Mouse (Mus musculus): Measurements from ENCODE around the gene Megf11. TPM values are rescaled to one million over a fixed set of nuclear protein-coding genes. Genes with fewer than 3 reads are reported as not detected.

Gene Megf11
- polyA plus RNA-seq, 1 experiment from 2014 or later, result 9.4 TPM

DNA sequence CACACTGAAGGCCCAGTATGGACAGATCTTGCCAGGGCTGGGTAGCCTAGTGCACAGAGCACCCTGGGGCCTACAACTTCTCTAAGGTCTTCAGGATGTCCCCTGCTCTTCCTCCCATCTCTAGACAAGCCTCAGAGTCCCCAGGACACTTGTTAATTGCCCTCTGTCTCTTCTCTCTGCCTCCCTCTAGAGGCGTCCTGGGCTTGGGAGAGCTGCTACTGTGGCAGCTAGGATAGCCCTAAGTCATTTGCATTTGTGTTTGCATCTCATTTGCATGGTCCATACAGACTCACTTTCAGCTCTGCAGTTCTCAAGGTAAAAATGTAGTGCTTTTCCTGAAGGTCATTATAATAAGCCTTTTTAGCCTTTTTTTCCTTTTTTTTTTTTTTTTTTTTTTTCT is 11.7 kb downstream of the Megf11 start:
- Histone ChIP-seq H3K4me2 (replicated peaks) (no peak overlapping the region), H3K9ac (replicated peaks) (no peak overlapping the region), H3K36me3 (no peaks in the 10 kb centered on the region), H3K27me3 (peaks cover 6% of the 10 kb centered on the region; the same call in 1 of the 2 replicates), H3K4me1 (replicated peaks) (peaks cover 42% of the 10 kb centered on the region), H3K9me3 (no peaks in the 10 kb centered on the region), H3K27ac (no peak overlapping the region), H3K4me3 (replicated peaks) (no peak overlapping the region)
- ATAC-seq, result peak; percentile 60
- WGBS, result 14% methylated on average over 1 of the region's 1 CpGs

DNA sequence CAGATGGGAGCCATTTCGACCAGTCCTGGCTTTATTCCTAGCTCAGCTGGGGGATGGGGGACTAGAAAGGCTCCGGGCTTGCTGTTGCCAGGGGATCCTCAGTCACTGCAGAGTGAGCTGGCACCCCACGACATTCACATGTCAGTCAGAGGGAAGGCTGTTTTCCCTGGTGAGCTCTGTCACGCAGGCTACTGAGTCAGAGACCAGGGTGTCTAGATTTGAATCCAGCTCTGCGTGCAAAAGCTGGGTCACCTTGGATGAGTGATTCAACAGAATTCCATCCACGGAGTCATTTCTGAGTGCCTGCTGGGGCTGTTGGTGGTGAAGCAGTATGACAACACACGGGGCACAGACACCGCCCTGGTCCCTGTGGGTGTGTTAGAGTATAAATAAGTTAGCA is 13.7 kb downstream of the Megf11 start:
- Histone ChIP-seq H3K9me3 (no peaks in the 10 kb centered on the region), H3K4me3 (replicated peaks) (no peak overlapping the region), H3K9ac (replicated peaks) (no peak overlapping the region), H3K36me3 (no peaks in the 10 kb centered on the region), H3K27ac (no peak overlapping the region), H3K27me3 (no peaks in the 10 kb centered on the region), H3K4me2 (replicated peaks) (no peak overlapping the region), H3K4me1 (replicated peaks) (peaks cover 44% of the 10 kb centered on the region)
- ATAC-seq, result no peak; the same call in 1 of the 2 replicates
- 67% methylated on average over 8 of the region's 8 CpGs for WGBS

- peaks cover 28% of the 10 kb centered on the region for H3K4me1 ChIP-seq (replicated peaks)
- no peak overlapping the region for H3K4me3 ChIP-seq (replicated peaks)
- H3K9ac ChIP-seq (replicated peaks), result no peak overlapping the region
- H3K9me3 ChIP-seq, result no peaks in the 10 kb centered on the region
- 67% methylated on average over 8 of the region's 8 CpGs for WGBS
- no peak for ATAC-seq
- H3K36me3 ChIP-seq, result no peaks in the 10 kb centered on the region
- H3K27ac ChIP-seq, result no peak overlapping the region
- H3K27me3 ChIP-seq, result no peaks in the 10 kb centered on the region
- H3K4me2 ChIP-seq (replicated peaks), result no peak overlapping the region
Observed at GRCm38 (mm10) chr9:64402141-64402540, 16.7 kb downstream of the Megf11 start.

GRCm38 (mm10) chr9:64406841-64407240 is 21.4 kb downstream of the Megf11 start:
- WGBS, result 91% methylated on average over 2 of the region's 2 CpGs
- H3K9ac ChIP-seq (replicated peaks), result no peak overlapping the region
- ATAC-seq, result no peak
- H3K27me3 ChIP-seq, result no peaks in the 10 kb centered on the region
- H3K9me3 ChIP-seq, result no peaks in the 10 kb centered on the region
- H3K4me2 ChIP-seq (replicated peaks), result no peak overlapping the region
- H3K4me3 ChIP-seq (replicated peaks), result no peak overlapping the region
- H3K4me1 ChIP-seq (replicated peaks), result peaks cover 12% of the 10 kb centered on the region; the same call in 1 of the 2 replicates
- H3K36me3 ChIP-seq, result no peaks in the 10 kb centered on the region
- H3K27ac ChIP-seq, result no peak overlapping the region

DNA sequence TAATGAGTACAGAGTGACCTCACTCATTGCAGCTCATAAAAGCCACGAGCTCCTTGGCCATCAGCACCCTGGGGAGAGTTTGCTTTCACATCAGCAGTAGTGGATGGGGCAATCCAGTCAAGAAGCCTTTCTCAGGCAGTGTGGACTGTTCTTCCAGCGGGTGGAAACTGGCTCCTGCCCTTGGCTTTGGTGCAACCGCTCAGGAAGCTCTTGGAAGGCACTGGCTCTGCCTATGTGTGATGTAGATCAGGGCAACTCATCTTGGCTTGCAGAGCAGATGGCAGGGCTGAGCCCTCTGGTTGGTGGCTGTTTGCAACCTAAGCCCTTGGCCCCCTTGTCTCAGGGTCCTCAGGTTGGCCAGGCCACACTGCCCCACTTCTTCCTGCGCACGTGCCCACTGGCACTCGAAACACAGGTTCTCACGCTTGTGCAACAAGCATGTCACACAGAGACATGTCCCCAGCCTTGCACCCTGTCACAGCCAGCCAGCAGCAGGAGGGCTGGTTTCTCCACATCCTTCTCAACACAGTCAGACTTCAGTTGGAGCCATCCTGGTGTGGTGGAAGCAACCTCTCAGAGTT is 22.1 kb downstream of the Megf11 start:
- H3K36me3 ChIP-seq, result no peaks in the 10 kb centered on the region
- ATAC-seq, result no peak
- H3K4me2 ChIP-seq (replicated peaks), result no peak overlapping the region
- no peak overlapping the region for H3K9ac ChIP-seq (replicated peaks)
- H3K4me3 ChIP-seq (replicated peaks), result no peak overlapping the region
- H3K4me1 ChIP-seq (replicated peaks), result 0 out of 2 replicates have a peak, but pooled peaks cover 7% of the 10 kb centered on the region
- H3K9me3 ChIP-seq, result no peaks in the 10 kb centered on the region
- no peaks in the 10 kb centered on the region for H3K27me3 ChIP-seq
- H3K27ac ChIP-seq, result no peak overlapping the region
- WGBS, result 81% methylated on average over 7 of the region's 7 CpGs

DNA sequence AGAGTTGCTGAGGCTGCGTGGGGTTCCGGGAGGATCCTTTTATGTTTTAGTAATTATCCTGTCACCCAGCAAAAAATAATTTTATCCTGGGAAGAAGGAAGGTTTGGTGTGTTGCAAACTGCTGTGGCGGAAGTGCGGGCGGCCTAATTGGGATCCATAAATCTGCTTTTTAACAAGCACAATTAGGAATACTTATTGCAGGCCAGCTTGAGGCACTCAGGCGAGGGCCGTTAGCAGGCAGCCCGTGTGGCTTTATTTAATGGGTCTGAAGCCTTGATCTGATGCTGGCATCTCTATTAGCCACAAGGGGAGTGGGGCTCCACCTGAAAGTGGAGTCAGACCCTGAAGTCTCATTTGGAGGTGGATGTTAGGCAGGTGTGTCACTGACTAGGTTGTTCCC is 23.4 kb downstream of the Megf11 start:
- Histone ChIP-seq H3K4me1 (replicated peaks) (0 out of 2 replicates have a peak, but pooled peaks cover 7% of the 10 kb centered on the region), H3K9me3 (no peaks in the 10 kb centered on the region), H3K27ac (no peak overlapping the region), H3K4me2 (replicated peaks) (no peak overlapping the region), H3K9ac (replicated peaks) (no peak overlapping the region), H3K4me3 (replicated peaks) (no peak overlapping the region), H3K36me3 (no peaks in the 10 kb centered on the region), H3K27me3 (no peaks in the 10 kb centered on the region)
- 69% methylated on average over 8 of the region's 8 CpGs for WGBS
- ATAC-seq, result no peak

DNA sequence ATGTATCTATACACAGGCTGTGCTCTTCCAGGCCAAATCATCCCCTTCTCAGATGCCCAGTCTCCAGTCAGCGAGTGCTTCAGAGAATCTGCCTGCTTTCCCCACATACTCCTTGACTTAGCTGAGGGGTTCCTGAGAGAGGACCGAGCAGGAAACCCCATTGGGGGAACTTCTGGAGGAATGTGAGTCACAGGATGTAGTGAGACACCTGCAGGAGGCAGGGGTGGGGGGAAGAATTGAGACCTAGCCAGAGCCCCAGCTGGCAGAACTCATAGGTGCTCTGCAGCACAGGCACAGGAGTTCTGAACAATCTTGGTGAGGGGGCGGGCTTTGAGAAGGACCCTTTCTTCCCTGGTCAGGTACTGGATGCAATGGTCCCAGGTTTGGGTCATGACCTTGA is 35.0 kb downstream of the Megf11 start:
- Histone ChIP-seq H3K4me1 (replicated peaks) (0 out of 2 replicates have a peak, but pooled peaks cover 9% of the 10 kb centered on the region), H3K9ac (replicated peaks) (no peak overlapping the region), H3K9me3 (no peaks in the 10 kb centered on the region), H3K27ac (no peak overlapping the region), H3K36me3 (no peaks in the 10 kb centered on the region), H3K27me3 (no peaks in the 10 kb centered on the region), H3K4me3 (replicated peaks) (no peak overlapping the region), H3K4me2 (replicated peaks) (no peak overlapping the region)
- no peak for ATAC-seq
- WGBS, result 91% methylated on average over 3 of the region's 3 CpGs

DNA sequence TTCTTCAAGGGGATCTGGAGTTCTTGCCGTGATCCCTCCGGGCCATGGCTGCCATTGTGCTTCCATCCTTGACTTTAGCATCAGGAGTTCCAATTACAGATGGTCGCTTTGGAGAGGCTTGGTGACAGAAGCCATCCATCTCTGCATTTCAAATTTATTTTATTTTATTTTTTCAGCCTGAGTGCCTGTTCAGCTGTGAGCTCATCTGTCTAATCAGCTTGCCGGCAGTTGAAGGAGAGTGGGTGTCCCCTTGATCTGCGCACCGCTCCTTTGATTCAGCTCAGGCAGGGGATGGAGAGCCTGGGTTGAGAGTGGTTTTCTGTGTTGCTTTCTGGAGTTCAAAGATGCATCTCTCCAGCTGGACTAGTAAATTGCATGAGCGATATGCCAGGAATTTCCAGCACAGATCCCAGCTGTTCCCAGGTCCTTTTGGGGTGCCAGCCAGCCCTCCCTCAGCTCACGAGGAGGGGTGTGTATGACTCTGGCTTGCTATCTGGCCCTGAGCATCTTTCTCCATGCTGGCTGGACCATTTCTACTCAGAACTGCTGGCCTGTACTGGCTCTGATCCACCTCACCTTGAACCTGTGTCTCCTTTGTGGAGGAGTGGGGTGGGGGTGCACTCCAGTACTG is 36.7 kb downstream of the Megf11 start:
- 78% methylated on average over 8 of the region's 8 CpGs for WGBS
- Histone ChIP-seq H3K4me3 (replicated peaks) (no peak overlapping the region), H3K9ac (replicated peaks) (no peak overlapping the region), H3K9me3 (0 out of 2 replicates have a peak, but pooled peaks cover 3% of the 10 kb centered on the region), H3K4me2 (replicated peaks) (no peak overlapping the region), H3K36me3 (no peaks in the 10 kb centered on the region), H3K4me1 (replicated peaks) (0 out of 2 replicates have a peak, but pooled peaks cover 9% of the 10 kb centered on the region), H3K27ac (peak overlapping the region; percentile 41), H3K27me3 (no peaks in the 10 kb centered on the region)
- ATAC-seq, result no peak

GRCm38 (mm10) chr9:64423912-64424311 is 38.5 kb downstream of the Megf11 start:
- ATAC-seq, result no peak
- WGBS, result 100% methylated on average over 1 of the region's 1 CpGs
- Histone ChIP-seq H3K4me1 (replicated peaks) (0 out of 2 replicates have a peak, but pooled peaks cover 9% of the 10 kb centered on the region), H3K27me3 (no peaks in the 10 kb centered on the region), H3K4me3 (replicated peaks) (no peak overlapping the region), H3K36me3 (no peaks in the 10 kb centered on the region), H3K9ac (replicated peaks) (no peak overlapping the region), H3K9me3 (0 out of 2 replicates have a peak, but pooled peaks cover 3% of the 10 kb centered on the region), H3K27ac (no peak overlapping the region), H3K4me2 (replicated peaks) (no peak overlapping the region)

DNA sequence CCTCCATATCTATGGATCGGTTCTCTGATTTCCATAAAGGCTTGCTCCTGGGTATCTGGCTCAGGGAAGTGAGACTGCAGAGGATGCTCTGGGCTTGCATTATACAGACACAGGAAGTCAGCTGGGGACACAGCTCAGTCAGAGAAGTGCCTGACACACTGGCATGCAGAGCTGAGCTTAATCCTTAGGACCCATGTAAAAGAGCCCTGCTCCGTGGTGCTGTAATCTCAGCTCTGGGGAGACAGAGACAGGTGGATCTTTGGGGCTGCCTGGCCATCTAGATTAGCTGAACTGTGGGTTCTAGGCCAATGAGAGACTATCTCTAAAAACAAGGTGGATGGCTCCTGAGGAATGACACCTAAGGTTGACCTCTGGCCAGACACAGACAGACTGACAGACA is 50.7 kb downstream of the Megf11 start:
- no peak for ATAC-seq
- Histone ChIP-seq H3K27me3 (no peaks in the 10 kb centered on the region), H3K9me3 (no peaks in the 10 kb centered on the region), H3K9ac (replicated peaks) (no peak overlapping the region), H3K4me2 (replicated peaks) (no peak overlapping the region), H3K4me1 (replicated peaks) (no peaks in the 10 kb centered on the region), H3K27ac (no peak overlapping the region), H3K4me3 (replicated peaks) (no peak overlapping the region), H3K36me3 (no peaks in the 10 kb centered on the region)
- 53% methylated on average over 2 of the region's 2 CpGs for WGBS

GRCm38 (mm10) chr9:64440101-64440500 is 54.7 kb downstream of the Megf11 start:
- no peaks in the 10 kb centered on the region for H3K36me3 ChIP-seq
- H3K9ac ChIP-seq (replicated peaks), result no peak overlapping the region
- no peaks in the 10 kb centered on the region for H3K27me3 ChIP-seq
- no peak for ATAC-seq
- 91% methylated on average over 7 of the region's 7 CpGs for WGBS
- H3K9me3 ChIP-seq, result no peaks in the 10 kb centered on the region
- no peak overlapping the region for H3K4me2 ChIP-seq (replicated peaks)
- no peak overlapping the region for H3K4me3 ChIP-seq (replicated peaks)
- H3K4me1 ChIP-seq (replicated peaks), result no peaks in the 10 kb centered on the region
- no peak overlapping the region for H3K27ac ChIP-seq

DNA sequence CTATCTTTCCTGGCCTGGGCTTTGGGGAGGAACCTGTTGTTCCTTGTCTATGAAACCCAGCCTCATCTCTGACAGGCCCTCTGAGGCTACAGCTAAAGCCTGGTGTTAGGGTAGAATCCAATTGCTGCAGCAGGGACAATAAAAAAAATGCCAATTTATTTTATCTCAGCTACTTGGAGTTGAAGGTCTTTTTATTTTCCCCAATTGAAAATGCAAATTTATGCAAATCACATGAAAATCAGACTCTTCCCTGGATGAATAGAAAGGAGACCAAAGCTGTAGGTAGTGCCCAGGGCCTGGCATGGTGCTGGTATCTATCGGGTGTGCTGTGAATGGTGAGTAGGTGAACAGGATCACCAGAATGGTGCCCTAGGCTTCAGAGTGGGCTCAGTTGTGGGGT is 60.6 kb downstream of the Megf11 start:
- 75% methylated on average over 1 of the region's 1 CpGs for WGBS
- Histone ChIP-seq H3K4me1 (replicated peaks) (peaks cover 30% of the 10 kb centered on the region), H3K4me3 (replicated peaks) (no peak overlapping the region), H3K4me2 (replicated peaks) (no peak overlapping the region), H3K27me3 (no peaks in the 10 kb centered on the region), H3K27ac (0 out of 2 replicates have a peak overlapping the region, but pooled peaks have one; percentile 10), H3K9ac (replicated peaks) (no peak overlapping the region), H3K9me3 (no peaks in the 10 kb centered on the region), H3K36me3 (no peaks in the 10 kb centered on the region)
- ATAC-seq, result 0 out of 2 replicates have a peak, but pooled peaks have one; percentile 37

Measured in midbrain, embryonic 13.5 days (tissue).